Comparison of ENCODE assay signal across 17 mouse cellular contexts in the genomic region with DNA sequence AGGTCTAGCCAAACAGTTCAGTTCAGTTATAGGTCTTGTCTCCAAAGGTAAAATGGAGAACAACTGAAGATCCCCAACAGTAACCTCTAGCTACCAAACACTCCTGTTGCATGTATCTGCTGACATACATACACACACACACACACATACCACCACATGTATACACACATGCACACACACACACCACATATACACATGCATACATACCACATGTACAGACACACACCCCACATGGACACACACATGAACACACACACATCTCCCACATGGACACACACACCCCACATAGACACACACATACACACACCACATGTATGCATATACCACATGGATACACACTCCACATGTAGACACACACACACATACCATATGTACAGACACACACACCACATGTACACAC. TPM values are rescaled to one million over a fixed set of nuclear protein-coding genes. Genes with fewer than 3 reads are reported as not detected.
DNase-seq lines count a peak whose midpoint lies in the region; ATAC-seq lines count a peak whose summit lies in the region.
"Had no signal": no experiment of that assay in that cellular context is flagged by ENCODE, and none has a peak within 500 bp of the region (broad histone marks: within the 10 kb centered on the region; RNA-seq: fewer than 3 reads in every experiment).

No protein-coding gene starts in this region.

- H3K4me3 ChIP-seq in embryonic facial prominence, embryonic 11.5 days (ENCODE audit: low read depth, low read length): no peak overlapping the region
- H3K4me3 ChIP-seq in embryonic facial prominence, embryonic 10.5 days: no peak overlapping the region
- no peak overlapping the region for H3K4me3 ChIP-seq in liver, embryonic 11.5 days (ENCODE audit: low read depth, low read length)
- H3K4me3 ChIP-seq in liver, embryonic 12.5 days: peak overlapping the region; percentile 20; the same call in 1 of the 2 replicates
- H3K4me3 ChIP-seq in midbrain, embryonic 16.5 days (ENCODE audit: low read depth, low read length): no peak overlapping the region
- no peak overlapping the region for H3K4me3 ChIP-seq in limb, embryonic 10.5 days
- H3K4me3 ChIP-seq: heart, adult 2 months; left cerebral cortex, adult 2 months had no signal

- no peaks in the 10 kb centered on the region; the same call in 1 of the 2 replicates for H3K27me3 ChIP-seq in embryonic facial prominence, embryonic 11.5 days (ENCODE audit: control insufficient read depth, insufficient read depth, low read length)
- peaks cover 46% of the 10 kb centered on the region for H3K27me3 ChIP-seq in embryonic facial prominence, embryonic 10.5 days (replicated peaks; ENCODE audit: low read depth, poor library complexity, severe bottlenecking)
- no peaks in the 10 kb centered on the region for H3K27me3 ChIP-seq in liver, embryonic 11.5 days (replicated peaks; ENCODE audit: control insufficient read depth, insufficient read depth, low read length)
- H3K27me3 ChIP-seq in liver, embryonic 12.5 days (replicated peaks): no peaks in the 10 kb centered on the region
- H3K27me3 ChIP-seq in midbrain, embryonic 16.5 days (ENCODE audit: control insufficient read depth, insufficient read depth, low read depth, low read length): peaks cover 8% of the 10 kb centered on the region
- H3K27me3 ChIP-seq in limb, embryonic 10.5 days (ENCODE audit: low read depth, poor library complexity, severe bottlenecking): peaks cover 48% of the 10 kb centered on the region

- no peaks in the 10 kb centered on the region for H3K9me3 ChIP-seq in embryonic facial prominence, embryonic 11.5 days (replicated peaks; ENCODE audit: control insufficient read depth, low read length)
- no peaks in the 10 kb centered on the region for H3K9me3 ChIP-seq in embryonic facial prominence, embryonic 10.5 days
- H3K9me3 ChIP-seq in liver, embryonic 11.5 days (ENCODE audit: control insufficient read depth, low read length): no peaks in the 10 kb centered on the region
- H3K9me3 ChIP-seq in liver, embryonic 12.5 days (replicated peaks): no peaks in the 10 kb centered on the region
- H3K9me3 ChIP-seq in midbrain, embryonic 16.5 days (replicated peaks; ENCODE audit: control insufficient read depth, low read length, poor library complexity, severe bottlenecking): no peaks in the 10 kb centered on the region
- H3K9me3 ChIP-seq in limb, embryonic 10.5 days (replicated peaks): no peaks in the 10 kb centered on the region

- no peak overlapping the region for H3K27ac ChIP-seq in embryonic facial prominence, embryonic 11.5 days (replicated peaks; ENCODE audit: low read depth, low read length)
- no peak overlapping the region for H3K27ac ChIP-seq in embryonic facial prominence, embryonic 10.5 days (replicated peaks)
- H3K27ac ChIP-seq in liver, embryonic 11.5 days (ENCODE audit: low read depth, low read length): peak overlapping the region; percentile 100
- peak overlapping the region; percentile 100 for H3K27ac ChIP-seq in liver, embryonic 12.5 days
- no peak overlapping the region for H3K27ac ChIP-seq in midbrain, embryonic 16.5 days (ENCODE audit: low read length)
- no peak overlapping the region for H3K27ac ChIP-seq in limb, embryonic 10.5 days
- H3K27ac ChIP-seq: heart, adult 2 months; kidney, postnatal 0 days; left cerebral cortex, adult 2 months had no signal

- no peak overlapping the region for H3K9ac ChIP-seq in embryonic facial prominence, embryonic 11.5 days (replicated peaks; ENCODE audit: low read length)
- peak overlapping the region; percentile 43 for H3K9ac ChIP-seq in liver, embryonic 11.5 days (ENCODE audit: low read depth, low read length)
- peak overlapping the region; percentile 52 for H3K9ac ChIP-seq in liver, embryonic 12.5 days
- H3K9ac ChIP-seq in midbrain, embryonic 16.5 days (ENCODE audit: low read depth, low read length): no peak overlapping the region

- H3K4me1 ChIP-seq in embryonic facial prominence, embryonic 11.5 days (ENCODE audit: control insufficient read depth, insufficient read depth, low read length): no peaks in the 10 kb centered on the region
- H3K4me1 ChIP-seq in embryonic facial prominence, embryonic 10.5 days: peaks cover 14% of the 10 kb centered on the region
- peaks cover 6% of the 10 kb centered on the region for H3K4me1 ChIP-seq in liver, embryonic 11.5 days (replicated peaks; ENCODE audit: control insufficient read depth, insufficient read depth, low read length)
- peaks cover 37% of the 10 kb centered on the region for H3K4me1 ChIP-seq in liver, embryonic 12.5 days
- H3K4me1 ChIP-seq in midbrain, embryonic 16.5 days (ENCODE audit: control insufficient read depth, insufficient read depth, low read length): peaks cover 6% of the 10 kb centered on the region; the same call in 1 of the 2 replicates
- peaks cover 6% of the 10 kb centered on the region; the same call in 1 of the 2 replicates for H3K4me1 ChIP-seq in limb, embryonic 10.5 days

- no peak for DNase-seq in embryonic facial prominence, embryonic 11.5 days (ENCODE audit: low spot score)
- DNase-seq in embryonic facial prominence, embryonic 10.5 days (ENCODE audit: low spot score): no peak
- no peak for DNase-seq in liver, embryonic 11.5 days (ENCODE audit: low spot score)
- DNase-seq in liver: no peak
- DNase-seq in limb, embryonic 10.5 days (ENCODE audit: low spot score): no peak
- no peak for DNase-seq in gastrocnemius, adult 18-20 months (ENCODE audit: low spot score)
- DNase-seq: adrenal gland, postnatal 14 days; cerebellum, postnatal 10 days; heart, adult 2 months; heart, postnatal 14 days; lung, postnatal 10 days; right cerebral cortex, postnatal 25 days; thymus, adult 2 months had no signal

- 0 out of 2 replicates have a peak, but pooled peaks have one; percentile 30 for ATAC-seq in embryonic facial prominence, embryonic 11.5 days (replicated peaks; ENCODE audit: insufficient number of reproducible peaks, low FRiP score, low TSS enrichment, low read depth)
- peak; percentile 8; the same call in 1 of the 2 replicates for ATAC-seq in liver, embryonic 11.5 days (replicated peaks; ENCODE audit: low FRiP score)
- ATAC-seq in liver, embryonic 12.5 days: no peak
- ATAC-seq in midbrain, embryonic 16.5 days: peak; percentile 42; the same call in 1 of the 2 replicates

- H3K4me2 ChIP-seq in embryonic facial prominence, embryonic 11.5 days (ENCODE audit: low read depth, low read length): no peak overlapping the region
- peak overlapping the region; percentile 88 for H3K4me2 ChIP-seq in liver, embryonic 11.5 days
- H3K4me2 ChIP-seq in liver, embryonic 12.5 days: peak overlapping the region; percentile 86
- no peak overlapping the region for H3K4me2 ChIP-seq in midbrain, embryonic 16.5 days (ENCODE audit: low read length)

- H3K36me3 ChIP-seq in embryonic facial prominence, embryonic 11.5 days (replicated peaks; ENCODE audit: control insufficient read depth, insufficient read depth, low read depth, low read length): no peaks in the 10 kb centered on the region
- no peaks in the 10 kb centered on the region for H3K36me3 ChIP-seq in embryonic facial prominence, embryonic 10.5 days (replicated peaks)
- H3K36me3 ChIP-seq in liver, embryonic 11.5 days (ENCODE audit: control insufficient read depth, insufficient read depth, low read length): no peaks in the 10 kb centered on the region
- H3K36me3 ChIP-seq in liver, embryonic 12.5 days: no peaks in the 10 kb centered on the region
- no peaks in the 10 kb centered on the region for H3K36me3 ChIP-seq in midbrain, embryonic 16.5 days (ENCODE audit: control insufficient read depth, insufficient read depth, low read length)
- no peaks in the 10 kb centered on the region for H3K36me3 ChIP-seq in limb, embryonic 10.5 days

RNA-seq across cellular contexts. Expression of a gene that starts 1.0 kb away (rescaled TPM):
- polyA plus RNA-seq in embryonic facial prominence, embryonic 11.5 days (2014; fragmentation: Nextera tagmentation; extraction: Ambion mirVana): 1.9 and 2.4 TPM in 2 replicates
- 2.7 and 2.9 TPM in 2 replicates for polyA plus RNA-seq in embryonic facial prominence, embryonic 10.5 days (2016; fragmentation: Nextera tagmentation; extraction: Ambion mirVana)
- polyA plus RNA-seq in liver, embryonic 11.5 days (2014; fragmentation: Nextera tagmentation; extraction: Ambion mirVana): 40.5 and 41.5 TPM in 2 replicates
- 30.0 and 33.1 TPM in 2 replicates for polyA plus RNA-seq in liver, embryonic 12.5 days (2016; fragmentation: Nextera tagmentation; extraction: Ambion mirVana)
- 0.15 and 0.26 TPM in 2 replicates for polyA plus RNA-seq in midbrain, embryonic 16.5 days (2015; fragmentation: Nextera tagmentation; extraction: Ambion mirVana)
- 1.6 and 2.1 TPM in 2 replicates for polyA plus RNA-seq in limb, embryonic 10.5 days (2016; fragmentation: Nextera tagmentation; extraction: Ambion mirVana)
- total RNA-seq in gastrocnemius, adult 18-20 months (2021): under 1 TPM in 1 of 2 experiments, not detected in 1; 0.33 TPM

RNA-seq across cellular contexts. Expression of a gene that starts 31.9 kb away (rescaled TPM):
- 99.1 and 101 TPM in 2 replicates for polyA plus RNA-seq in embryonic facial prominence, embryonic 11.5 days (2014; fragmentation: Nextera tagmentation; extraction: Ambion mirVana)
- polyA plus RNA-seq in embryonic facial prominence, embryonic 10.5 days (2016; fragmentation: Nextera tagmentation; extraction: Ambion mirVana): 92.8 and 93.1 TPM in 2 replicates
- 86.0 and 102 TPM in 2 replicates for polyA plus RNA-seq in liver, embryonic 11.5 days (2014; fragmentation: Nextera tagmentation; extraction: Ambion mirVana)
- 59.4 and 61.7 TPM in 2 replicates for polyA plus RNA-seq in liver, embryonic 12.5 days (2016; fragmentation: Nextera tagmentation; extraction: Ambion mirVana)
- polyA plus RNA-seq in midbrain, embryonic 16.5 days (2015; fragmentation: Nextera tagmentation; extraction: Ambion mirVana): 27.3 and 29.9 TPM in 2 replicates
- polyA plus RNA-seq in limb, embryonic 10.5 days (2016; fragmentation: Nextera tagmentation; extraction: Ambion mirVana): 85.5 and 87.5 TPM in 2 replicates
- total RNA-seq in gastrocnemius, adult 18-20 months (2021): 10 to 100 TPM; 26.0 to 28.1 TPM

RNA-seq across cellular contexts. Expression of a gene that starts 32.0 kb away (rescaled TPM):
- 9.1 and 12.3 TPM in 2 replicates for polyA plus RNA-seq in embryonic facial prominence, embryonic 11.5 days (2014; fragmentation: Nextera tagmentation; extraction: Ambion mirVana)
- 9.9 and 10.2 TPM in 2 replicates for polyA plus RNA-seq in embryonic facial prominence, embryonic 10.5 days (2016; fragmentation: Nextera tagmentation; extraction: Ambion mirVana)
- 8.5 and 11.0 TPM in 2 replicates for polyA plus RNA-seq in liver, embryonic 11.5 days (2014; fragmentation: Nextera tagmentation; extraction: Ambion mirVana)
- polyA plus RNA-seq in liver, embryonic 12.5 days (2016; fragmentation: Nextera tagmentation; extraction: Ambion mirVana): 5.4 and 6.1 TPM in 2 replicates
- polyA plus RNA-seq in midbrain, embryonic 16.5 days (2015; fragmentation: Nextera tagmentation; extraction: Ambion mirVana): 3.8 and 4.5 TPM in 2 replicates
- 10.6 and 12.5 TPM in 2 replicates for polyA plus RNA-seq in limb, embryonic 10.5 days (2016; fragmentation: Nextera tagmentation; extraction: Ambion mirVana)
- 1 to 10 TPM; 3.1 to 4.0 TPM for total RNA-seq in gastrocnemius, adult 18-20 months (2021)

Comparison
In these comparisons a context has a peak if more than half of its experiments do, and no peak if none do; other contexts are left out.
1. H3K27ac ChIP-seq: peak in liver, embryonic 11.5 days (single experiment) and liver, embryonic 12.5 days (single experiment); none in embryonic facial prominence, embryonic 11.5 days (single experiment), embryonic facial prominence, embryonic 10.5 days (single experiment), midbrain, embryonic 16.5 days (single experiment) and limb, embryonic 10.5 days (single experiment).
2. H3K4me2 ChIP-seq: peak in liver, embryonic 11.5 days (single experiment) and liver, embryonic 12.5 days (single experiment); none in embryonic facial prominence, embryonic 11.5 days (single experiment) and midbrain, embryonic 16.5 days (single experiment).
3. H3K9ac ChIP-seq: peak in liver, embryonic 11.5 days (single experiment) and liver, embryonic 12.5 days (single experiment); none in embryonic facial prominence, embryonic 11.5 days (single experiment) and midbrain, embryonic 16.5 days (single experiment).